Mouse (Mus musculus): ENCODE measurements around the gene Clint1. TPM values are rescaled to one million over a fixed set of nuclear protein-coding genes. Genes with fewer than 3 reads are reported as not detected.
A peak's percentile ranks its signal among the peaks of the same experiment; 100 is the strongest.

Gene Clint1
- polyA plus RNA-seq, 1 experiment from 2014 or later: 111 TPM

DNA sequence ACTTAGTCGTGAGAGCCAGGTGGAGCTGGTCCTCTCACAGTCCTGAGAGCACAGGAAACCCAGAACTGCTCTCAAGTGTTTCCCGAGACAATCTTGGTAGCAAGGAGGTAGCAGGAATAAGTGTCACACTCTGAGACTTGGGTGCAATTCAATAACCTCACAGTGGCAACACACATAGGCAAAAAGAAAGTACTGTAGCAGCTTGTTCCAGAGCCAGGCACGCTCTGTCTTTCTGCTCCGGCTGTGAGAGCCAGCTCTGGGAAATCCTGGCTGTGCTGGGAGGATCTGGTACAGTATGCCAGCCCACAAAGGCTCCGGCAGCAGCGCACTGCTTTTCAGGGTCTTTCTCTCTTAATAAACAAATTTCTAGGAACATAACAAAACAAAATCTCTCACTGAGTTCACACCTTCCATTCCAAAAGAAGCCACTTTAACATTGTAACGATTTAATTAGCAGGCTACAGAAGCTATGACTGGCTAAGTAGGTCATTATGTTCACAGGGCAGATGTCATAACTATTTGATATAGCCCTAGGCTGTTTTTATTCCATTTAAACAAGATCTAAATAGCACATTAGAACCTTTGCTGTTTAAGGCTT, 91.4 kb downstream of the Clint1 start:
- WGBS (ENCODE audit: insufficient replicate concordance): 76% methylated on average over 7 of the region's 7 CpGs
- no peaks in the 10 kb centered on the region for H3K9me3 ChIP-seq (replicated peaks)
- ATAC-seq: no peak
- H3K36me3 ChIP-seq: peaks cover 15% of the 10 kb centered on the region
- H3K27ac ChIP-seq: no peak overlapping the region
- H3K4me1 ChIP-seq: peaks cover 23% of the 10 kb centered on the region
- H3K9ac ChIP-seq: peak overlapping the region; percentile 92
- no peaks in the 10 kb centered on the region for H3K27me3 ChIP-seq (replicated peaks)
- H3K4me3 ChIP-seq: peak overlapping the region; percentile 78
- peak overlapping the region; percentile 94 for H3K4me2 ChIP-seq

DNA sequence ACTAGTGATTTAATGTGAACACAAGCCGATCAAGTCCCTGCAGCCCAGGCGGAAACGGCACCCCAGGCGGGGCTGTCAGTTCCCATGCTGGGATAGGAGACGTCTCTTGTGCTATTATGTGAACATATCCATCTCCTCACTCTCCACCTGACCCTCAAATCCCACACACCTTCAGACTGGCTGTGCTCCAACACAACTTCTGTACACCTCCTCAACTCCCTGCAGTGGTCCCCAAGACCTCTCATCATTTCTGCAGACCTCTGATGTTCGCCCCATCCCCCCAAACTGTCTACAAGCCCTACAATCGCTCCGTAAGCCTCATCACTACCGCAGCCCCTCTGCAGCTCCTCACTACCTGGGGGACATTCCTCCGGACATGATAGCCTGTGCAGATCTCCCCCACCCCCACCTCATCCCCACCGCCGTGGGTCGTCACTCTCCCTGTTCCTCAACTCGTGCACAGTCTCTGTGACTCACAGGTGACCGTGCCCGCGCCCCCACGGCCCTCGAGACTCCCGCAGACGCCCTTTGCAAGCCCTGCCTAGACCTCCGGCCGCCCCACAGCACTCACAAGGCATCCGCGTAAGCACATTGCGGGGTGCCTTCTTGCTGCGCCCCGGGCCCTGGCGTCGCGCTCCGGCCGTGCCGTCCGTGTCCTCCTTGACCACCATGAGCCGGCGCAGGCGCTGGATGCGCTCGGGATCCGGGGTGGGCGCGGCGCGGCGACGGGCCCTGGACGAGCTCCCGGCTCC, 92.2 kb downstream of the Clint1 start:
- Histone ChIP-seq H3K4me2 (peak overlapping the region; percentile 94), H3K4me1 (peaks cover 23% of the 10 kb centered on the region), H3K4me3 (peak overlapping the region; percentile 78), H3K36me3 (peaks cover 23% of the 10 kb centered on the region), H3K9ac (peak overlapping the region; percentile 92), H3K27me3 (replicated peaks) (no peaks in the 10 kb centered on the region), H3K9me3 (replicated peaks) (no peaks in the 10 kb centered on the region), H3K27ac (peak overlapping the region; percentile 69)
- peak; percentile 4 for ATAC-seq
- under 1% methylated on average over 49 of the region's 49 CpGs for WGBS (ENCODE audit: insufficient replicate concordance)

DNA sequence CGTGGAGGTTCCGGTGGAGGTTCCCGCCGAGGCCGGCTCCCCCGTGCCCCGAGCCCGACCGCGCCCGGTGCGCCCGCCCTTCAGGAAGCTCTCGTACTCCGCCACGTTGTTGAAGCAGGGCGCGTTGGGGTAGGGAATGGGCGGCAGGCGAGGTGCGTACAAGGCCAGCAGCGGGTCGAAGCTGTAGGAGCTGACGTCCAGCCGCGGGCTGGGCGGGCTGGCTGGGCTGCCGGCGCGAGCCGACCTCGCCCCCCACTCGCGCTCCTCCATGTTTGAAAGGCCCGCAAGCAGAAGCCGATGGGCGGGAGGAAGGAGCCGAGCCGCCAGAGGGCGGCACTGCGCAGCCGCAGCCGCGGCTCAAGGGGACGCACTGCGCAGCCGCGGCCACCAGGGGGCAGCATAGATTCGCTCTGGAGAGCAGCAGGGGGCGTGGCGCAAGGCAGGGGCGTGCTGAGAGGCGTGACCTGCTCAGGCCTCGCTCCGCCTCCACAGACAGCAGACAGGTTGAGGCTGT, 92.8 kb downstream of the Clint1 start, which contains the start of gene Lsm11:
Lsm11 (minus strand) TSS at position 293 of the 514 bp plus-strand sequence.
- Histone ChIP-seq H3K9ac (peak within 1 kb of the TSS; percentile 92), H3K4me3 (peak within 1 kb of the TSS; percentile 78), H3K9me3 (replicated peaks) (no peaks in the 10 kb centered on the region), H3K36me3 (peaks cover 27% of the 10 kb centered on the region), H3K4me1 (peaks cover 23% of the 10 kb centered on the region), H3K27me3 (replicated peaks) (no peaks in the 10 kb centered on the region), H3K4me2 (peak within 1 kb of the TSS; percentile 94), H3K27ac (peak within 1 kb of the TSS; percentile 69)
- peak; percentile 92 for ATAC-seq
- WGBS (ENCODE audit: insufficient replicate concordance): under 1% methylated on average over 54 of the region's 55 CpGs

- Histone ChIP-seq H3K27ac (no peak overlapping the region), H3K4me1 (peaks cover 23% of the 10 kb centered on the region), H3K27me3 (replicated peaks) (no peaks in the 10 kb centered on the region), H3K9ac (no peak overlapping the region), H3K9me3 (replicated peaks) (no peaks in the 10 kb centered on the region), H3K4me2 (no peak overlapping the region), H3K4me3 (no peak overlapping the region), H3K36me3 (peaks cover 41% of the 10 kb centered on the region)
- no peak for ATAC-seq
- WGBS (ENCODE audit: insufficient replicate concordance): 84% methylated on average over 4 of the region's 4 CpGs
Measured at GRCm38 (mm10) chr11:45946796-45947195, 94.9 kb downstream of the Clint1 start.

DNA sequence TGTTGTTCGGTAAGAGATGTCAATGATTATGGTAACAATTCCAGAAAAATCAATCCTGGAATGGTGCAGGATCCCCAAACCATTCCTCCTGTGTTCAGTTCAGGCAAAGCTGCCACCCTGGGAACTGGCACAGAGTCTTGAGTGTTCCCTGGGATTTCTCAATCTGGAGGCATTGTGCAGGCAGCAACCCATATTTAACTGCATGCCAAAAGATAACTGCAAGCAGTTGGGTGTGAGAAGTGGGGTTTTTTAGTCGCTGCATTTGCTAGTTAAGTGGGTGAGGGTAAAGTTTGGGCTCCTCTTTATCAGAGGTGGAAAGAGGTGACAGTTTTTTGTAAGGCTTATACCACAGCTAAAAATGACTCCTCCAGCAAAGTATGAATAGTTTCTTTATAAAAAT, 95.6 kb downstream of the Clint1 start:
- 63% methylated on average over 2 of the region's 2 CpGs for WGBS (ENCODE audit: insufficient replicate concordance)
- Histone ChIP-seq H3K4me2 (no peak overlapping the region), H3K36me3 (peaks cover 47% of the 10 kb centered on the region), H3K27ac (no peak overlapping the region), H3K27me3 (replicated peaks) (no peaks in the 10 kb centered on the region), H3K9ac (no peak overlapping the region), H3K9me3 (replicated peaks) (no peaks in the 10 kb centered on the region), H3K4me1 (peaks cover 22% of the 10 kb centered on the region), H3K4me3 (no peak overlapping the region)
- ATAC-seq: no peak

DNA sequence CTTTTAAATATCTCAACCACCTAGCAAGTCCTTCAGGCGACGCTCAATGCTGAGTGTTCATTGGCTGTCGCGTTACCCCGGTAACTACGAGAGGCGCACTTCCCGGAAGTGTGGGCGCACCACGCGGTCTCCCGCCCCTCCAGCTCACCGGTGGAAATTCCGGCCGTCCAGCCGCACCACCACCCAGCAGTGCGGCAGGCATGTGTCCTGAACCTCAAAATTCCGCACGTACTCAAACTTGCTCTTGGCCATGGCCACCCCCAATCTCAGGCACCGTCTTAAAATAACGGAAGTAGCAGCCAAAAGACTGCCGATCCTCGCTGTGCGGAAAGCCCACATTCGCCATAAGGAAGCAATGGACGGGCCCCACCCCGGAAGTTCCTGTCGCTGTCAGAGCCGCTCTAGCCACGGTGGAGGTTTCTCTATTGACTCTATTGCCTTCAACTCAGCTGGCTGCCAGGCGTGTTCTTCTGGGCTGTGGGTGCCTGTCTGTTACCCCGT, 103.3 kb downstream of the Clint1 start, which contains the start of gene Thg1l:
Thg1l (minus strand) TSS at position 368 of the 501 bp plus-strand sequence.
- under 1% methylated on average over 32 of the region's 32 CpGs for WGBS (ENCODE audit: insufficient replicate concordance)
- peak within 1 kb of the TSS; percentile 75 for H3K4me3 ChIP-seq
- peaks cover 12% of the 10 kb centered on the region for H3K4me1 ChIP-seq
- peak within 1 kb of the TSS; percentile 65 for H3K9ac ChIP-seq
- no peak within 1 kb of the TSS for H3K27ac ChIP-seq
- ATAC-seq: peak; percentile 98
- H3K27me3 ChIP-seq (replicated peaks): no peaks in the 10 kb centered on the region
- no peaks in the 10 kb centered on the region for H3K9me3 ChIP-seq (replicated peaks)
- H3K4me2 ChIP-seq: peak within 1 kb of the TSS; percentile 76
- peaks cover 31% of the 10 kb centered on the region for H3K36me3 ChIP-seq

- H3K9ac ChIP-seq: no peak overlapping the region
- H3K36me3 ChIP-seq: no peaks in the 10 kb centered on the region
- peaks cover 7% of the 10 kb centered on the region; the same call in 1 of the 2 replicates for H3K27me3 ChIP-seq (replicated peaks)
- no peaks in the 10 kb centered on the region for H3K9me3 ChIP-seq (replicated peaks)
- WGBS (ENCODE audit: insufficient replicate concordance): 67% methylated on average over 3 of the region's 3 CpGs
- H3K27ac ChIP-seq: no peak overlapping the region
- ATAC-seq: no peak
- no peak overlapping the region for H3K4me3 ChIP-seq
- no peak overlapping the region for H3K4me2 ChIP-seq
- H3K4me1 ChIP-seq: peaks cover 4% of the 10 kb centered on the region
Measured at GRCm38 (mm10) chr11:45959598-45959997, 107.7 kb downstream of the Clint1 start.

- H3K36me3 ChIP-seq: no peaks in the 10 kb centered on the region
- no peak overlapping the region for H3K4me2 ChIP-seq
- peaks cover 7% of the 10 kb centered on the region; the same call in 1 of the 2 replicates for H3K27me3 ChIP-seq (replicated peaks)
- 68% methylated on average over 5 of the region's 5 CpGs for WGBS (ENCODE audit: insufficient replicate concordance)
- no peak overlapping the region for H3K9ac ChIP-seq
- H3K27ac ChIP-seq: no peak overlapping the region
- H3K4me1 ChIP-seq: no peaks in the 10 kb centered on the region
- ATAC-seq: no peak
- no peaks in the 10 kb centered on the region for H3K9me3 ChIP-seq (replicated peaks)
- no peak overlapping the region for H3K4me3 ChIP-seq
Measured at GRCm38 (mm10) chr11:45960003-45960402, 108.2 kb downstream of the Clint1 start.

Small RNA genes within 50 kb of the gene (microRNA-seq; reads per million reads assigned to microRNA genes)
- not detected for gene Gm22751

Other genes starting within 250 kb of the Clint1 start
- gene Lsm11, start 92.9 kb downstream of the Clint1 start, polyA plus RNA-seq (2016; fragmentation: Nextera tagmentation; extraction: Ambion mirVana): 6.4 and 6.6 TPM in 2 replicates
- gene Thg1l, start 103.4 kb downstream of the Clint1 start, polyA plus RNA-seq (2016; fragmentation: Nextera tagmentation; extraction: Ambion mirVana): 10.2 and 11.0 TPM in 2 replicates
- 0.06 TPM in 2 replicates for gene Sox30, start 128.3 kb downstream of the Clint1 start, polyA plus RNA-seq (2016; fragmentation: Nextera tagmentation; extraction: Ambion mirVana)
- 4.1 and 5.3 TPM in 2 replicates for gene Gm12166, start 200.3 kb downstream of the Clint1 start, polyA plus RNA-seq (2016; fragmentation: Nextera tagmentation; extraction: Ambion mirVana)
- gene Adam19, start 203.9 kb downstream of the Clint1 start, polyA plus RNA-seq (2016; fragmentation: Nextera tagmentation; extraction: Ambion mirVana): 3.6 and 4.5 TPM in 2 replicates

Data from liver, embryonic 12.5 days (tissue).